Mouse (Mus musculus) lung, embryonic 15.5 days (tissue): ENCODE measurements at regions not wholly inside any gene's neighbourhood (a gene's known extent, or its start where the extent isn't known, plus 50 kb on each side); places are given as distances from the start of the nearest gene placed in this dataset.
A peak's percentile ranks its signal among the peaks of the same experiment; 100 is the strongest.

Experiments
- ATAC-seq: fragments of 200-750 bp; cut with Nextera tagmentation; 2 replicates; pipeline ENCODE4 v1.8.0; 2017; ENCODE audit warnings: moderate number of reproducible peaks, borderline replicate concordance; ENCODE audit not compliant: low FRiP score, low TSS enrichment; ENCODE audit errors: extremely low read depth
- H3K27ac ChIP-seq: fragments of 300-500 bp; sonication (generic); 2 replicates; pipeline ENCODE4 v1.5.1; 2015; ENCODE audit warnings: moderate library complexity, mild to moderate bottlenecking, inconsistent platforms
- H3K27me3 ChIP-seq: fragments of 300-500 bp; sonication (generic); 2 replicates; pipeline ENCODE4 v1.6.1; 2015; ENCODE audit warnings: inconsistent platforms
- H3K36me3 ChIP-seq: fragments of 300-500 bp; sonication (generic); 2 replicates; pipeline ENCODE4 v1.6.1; 2015; ENCODE audit warnings: inconsistent platforms
- H3K4me1 ChIP-seq: fragments of 300-500 bp; sonication (generic); 2 replicates; pipeline ENCODE4 v1.6.1; 2015; ENCODE audit warnings: inconsistent platforms
- H3K4me2 ChIP-seq: fragments of 300-500 bp; sonication (generic); 2 replicates; pipeline ENCODE4 v1.6.1; 2015; ENCODE audit warnings: inconsistent platforms, mild to moderate bottlenecking, moderate library complexity
- H3K4me3 ChIP-seq: fragments of 300-500 bp; sonication (generic); 2 replicates; pipeline ENCODE4 v1.5.1; 2015; ENCODE audit warnings: mild to moderate bottlenecking, inconsistent platforms
- H3K9ac ChIP-seq: fragments of 300-500 bp; sonication (generic); 2 replicates; pipeline ENCODE4 v1.6.1; 2015; ENCODE audit warnings: inconsistent platforms
- H3K9me3 ChIP-seq: fragments of 300-500 bp; sonication (generic); 2 replicates; pipeline ENCODE4 v1.6.1; 2016; ENCODE audit warnings: inconsistent platforms
- WGBS: fragments of 180-500 bp; shearing (Covaris S2); methylation state at CpG from one replicate; pipeline ENCODE4 v1.1.7; 2015; 5-methylcytosine and 5-hydroxymethylcytosine counted together

GRCm38 (mm10) chr7:83312172-83312571 lies 272.6 kb upstream of the Tmc3 start:
- no peaks in the 10 kb centered on the region for H3K9me3 ChIP-seq
- H3K9ac ChIP-seq: no peak overlapping the region
- H3K36me3 ChIP-seq: no peaks in the 10 kb centered on the region
- ATAC-seq: peak; percentile 75; the same call in 1 of the 2 replicates
- 29% methylated on average over 4 of the region's 4 CpGs for WGBS
- no peaks in the 10 kb centered on the region for H3K27me3 ChIP-seq
- no peak overlapping the region for H3K27ac ChIP-seq
- H3K4me2 ChIP-seq: no peak overlapping the region
- H3K4me1 ChIP-seq: peaks cover 2% of the 10 kb centered on the region; the same call in 1 of the 2 replicates
- H3K4me3 ChIP-seq: no peak overlapping the region

GRCm38 (mm10) chr7:83329809-83330412 lies 254.8 kb upstream of the Tmc3 start:
- Histone ChIP-seq H3K27ac (no peak overlapping the region), H3K4me1 (no peaks in the 10 kb centered on the region), H3K4me3 (no peak overlapping the region), H3K9me3 (no peaks in the 10 kb centered on the region), H3K27me3 (no peaks in the 10 kb centered on the region), H3K36me3 (no peaks in the 10 kb centered on the region), H3K4me2 (no peak overlapping the region), H3K9ac (no peak overlapping the region)
- WGBS: 82% methylated on average over 5 of the region's 5 CpGs
- ATAC-seq: no peak

GRCm38 (mm10) chr7:83347103-83347754 lies 237.5 kb upstream of the Tmc3 start:
- WGBS: 48% methylated on average over 5 of the region's 5 CpGs
- H3K4me3 ChIP-seq: no peak overlapping the region
- H3K4me2 ChIP-seq: no peak overlapping the region
- H3K27me3 ChIP-seq: no peaks in the 10 kb centered on the region
- no peaks in the 10 kb centered on the region for H3K4me1 ChIP-seq
- H3K27ac ChIP-seq: no peak overlapping the region
- no peaks in the 10 kb centered on the region for H3K9me3 ChIP-seq
- ATAC-seq: no peak
- no peak overlapping the region for H3K9ac ChIP-seq
- no peaks in the 10 kb centered on the region for H3K36me3 ChIP-seq

- Histone ChIP-seq H3K4me3 (no peak overlapping the region), H3K27me3 (no peaks in the 10 kb centered on the region), H3K27ac (no peak overlapping the region), H3K9ac (no peak overlapping the region), H3K4me1 (no peaks in the 10 kb centered on the region), H3K9me3 (no peaks in the 10 kb centered on the region), H3K36me3 (no peaks in the 10 kb centered on the region), H3K4me2 (no peak overlapping the region)
- 78% methylated on average over 3 of the region's 3 CpGs for WGBS
- no peak for ATAC-seq
Observed at GRCm38 (mm10) chr7:83369191-83369590, 215.5 kb upstream of the Tmc3 start.

GRCm38 (mm10) chr7:83369605-83370004 lies 215.1 kb upstream of the Tmc3 start:
- H3K9me3 ChIP-seq: no peaks in the 10 kb centered on the region
- H3K27me3 ChIP-seq: no peaks in the 10 kb centered on the region
- no peak for ATAC-seq
- WGBS: 77% methylated on average over 6 of the region's 6 CpGs
- H3K9ac ChIP-seq: no peak overlapping the region
- H3K4me2 ChIP-seq: no peak overlapping the region
- no peaks in the 10 kb centered on the region for H3K4me1 ChIP-seq
- no peak overlapping the region for H3K4me3 ChIP-seq
- no peak overlapping the region for H3K27ac ChIP-seq
- H3K36me3 ChIP-seq: no peaks in the 10 kb centered on the region

DNA sequence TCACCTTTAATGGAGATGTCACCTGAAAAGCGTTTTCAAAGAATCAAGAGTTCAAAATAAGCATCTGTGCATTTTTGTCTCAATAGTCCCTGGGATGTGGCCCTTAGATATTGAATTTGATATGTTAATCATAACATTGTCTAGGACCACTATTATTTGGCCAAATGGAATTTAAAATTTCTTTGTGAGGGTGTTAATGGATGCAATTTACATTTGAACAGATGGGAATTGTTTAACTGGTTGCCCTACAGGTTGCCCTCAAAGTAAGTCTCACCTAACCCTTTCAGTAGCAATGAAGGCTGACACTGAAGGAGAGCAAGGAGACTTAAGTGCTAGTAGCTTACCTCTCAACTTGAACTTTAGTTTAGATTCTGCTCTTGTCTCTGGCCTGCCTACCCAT lies 207.9 kb upstream of the Tmc3 start:
- Histone ChIP-seq H3K9ac (no peak overlapping the region), H3K27me3 (no peaks in the 10 kb centered on the region), H3K9me3 (no peaks in the 10 kb centered on the region), H3K4me1 (no peaks in the 10 kb centered on the region), H3K4me2 (no peak overlapping the region), H3K27ac (no peak overlapping the region), H3K4me3 (no peak overlapping the region), H3K36me3 (no peaks in the 10 kb centered on the region)
- ATAC-seq: no peak
- 81% methylated on average over 1 of the region's 1 CpGs for WGBS

DNA sequence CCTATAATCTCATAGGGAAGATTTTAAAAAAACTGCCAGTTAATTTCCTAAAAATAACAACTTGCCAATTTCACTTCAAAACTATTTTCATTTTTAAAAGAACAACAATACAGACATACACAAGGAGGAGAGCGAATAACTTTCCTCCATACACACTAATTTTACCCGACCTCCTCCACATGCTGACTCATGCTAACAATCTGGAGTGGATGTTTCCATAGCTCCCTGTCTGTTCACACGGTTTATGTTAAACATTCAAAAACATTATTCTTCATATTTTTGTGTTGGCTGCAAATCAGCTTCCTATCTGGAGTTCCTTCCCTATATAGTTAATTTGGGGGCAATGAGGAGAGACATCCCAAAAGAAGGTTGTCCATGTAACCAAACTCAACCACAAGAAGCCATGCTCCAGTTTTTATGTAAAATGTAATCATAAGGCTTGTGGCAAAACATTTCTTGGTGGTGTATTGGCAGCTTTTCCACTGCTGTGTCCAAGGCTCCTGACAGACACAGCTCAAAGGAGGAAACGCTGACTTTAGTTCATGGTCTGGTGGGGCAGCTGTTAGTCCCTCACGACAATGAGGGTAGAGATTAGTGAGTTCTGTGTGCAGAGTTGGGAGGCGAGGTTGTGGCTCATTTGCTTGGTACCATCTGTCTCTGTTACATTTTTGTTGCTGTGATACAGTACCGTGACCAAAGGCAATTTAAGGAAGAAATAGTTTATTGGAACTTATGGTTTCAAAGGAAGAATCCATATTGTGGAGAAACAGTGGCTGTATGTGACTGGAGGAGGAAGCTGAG lies 203.1 kb upstream of the Tmc3 start:
- H3K36me3 ChIP-seq: no peaks in the 10 kb centered on the region
- no peak for ATAC-seq
- peaks cover 7% of the 10 kb centered on the region for H3K4me1 ChIP-seq
- H3K27me3 ChIP-seq: no peaks in the 10 kb centered on the region
- H3K4me2 ChIP-seq: no peak overlapping the region
- no peaks in the 10 kb centered on the region for H3K9me3 ChIP-seq
- no peak overlapping the region for H3K9ac ChIP-seq
- no peak overlapping the region for H3K4me3 ChIP-seq
- H3K27ac ChIP-seq: no peak overlapping the region
- 55% methylated on average over 7 of the region's 7 CpGs for WGBS

DNA sequence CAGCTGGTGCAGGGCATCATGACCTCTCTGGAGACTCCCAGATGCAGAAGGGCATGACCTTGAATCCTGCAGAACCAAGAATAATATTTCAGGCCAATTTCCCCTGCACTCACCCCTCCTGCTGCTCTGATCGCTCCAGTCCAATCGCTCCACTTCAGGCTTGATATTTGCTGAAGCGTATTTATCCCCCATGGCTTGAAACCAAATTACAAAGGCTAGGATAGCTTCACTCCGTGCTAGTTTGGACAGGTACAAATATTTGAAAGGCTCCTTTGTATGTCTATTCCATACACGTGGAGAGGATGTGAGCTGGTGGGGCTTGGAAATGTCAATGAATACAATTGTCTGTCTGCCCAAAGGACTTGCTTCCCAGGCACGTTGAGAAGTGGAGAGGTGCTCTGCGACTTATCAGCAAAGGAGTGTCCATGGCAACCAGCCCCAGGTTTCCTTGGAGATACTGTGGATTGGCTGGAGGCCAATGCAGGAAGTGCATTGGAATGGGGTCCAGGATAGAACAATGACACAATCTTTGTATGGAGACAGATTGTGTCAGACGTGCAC lies 201.8 kb upstream of the Tmc3 start:
- peak; percentile 73 for ATAC-seq

DNA sequence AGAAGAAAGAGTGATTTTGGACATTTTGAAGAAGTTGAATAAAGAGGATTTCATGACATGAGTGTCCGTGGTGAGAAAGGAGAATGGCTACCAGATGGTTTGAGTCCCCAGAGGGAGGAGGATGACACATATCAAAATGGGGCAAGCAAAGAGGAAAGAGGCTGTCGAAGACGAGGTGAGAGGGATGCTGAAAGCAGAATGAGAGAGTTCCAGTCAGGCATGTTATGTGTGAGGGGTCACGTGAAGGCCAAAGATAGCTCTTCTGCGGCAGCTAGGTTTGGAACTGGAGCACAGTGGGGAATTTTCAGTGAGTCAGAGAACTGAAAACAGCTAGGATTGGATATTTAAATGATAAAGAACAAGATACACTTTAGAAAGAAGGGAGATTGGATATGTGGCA lies 193.3 kb upstream of the Tmc3 start:
- H3K36me3 ChIP-seq: no peaks in the 10 kb centered on the region
- H3K27me3 ChIP-seq: no peaks in the 10 kb centered on the region
- 66% methylated on average over 5 of the region's 5 CpGs for WGBS
- peaks cover 12% of the 10 kb centered on the region; the same call in 1 of the 2 replicates for H3K4me1 ChIP-seq
- ATAC-seq: no peak
- H3K9me3 ChIP-seq: no peaks in the 10 kb centered on the region
- no peak overlapping the region for H3K9ac ChIP-seq
- H3K27ac ChIP-seq: no peak overlapping the region
- no peak overlapping the region for H3K4me2 ChIP-seq
- H3K4me3 ChIP-seq: no peak overlapping the region

More for the DNA sequence above, 201.8 kb upstream of the Tmc3 start:
- Histone ChIP-seq H3K9ac (no peak overlapping the region), H3K4me3 (no peak overlapping the region), H3K27ac (0 out of 2 replicates have a peak overlapping the region, but pooled peaks have one; percentile 7), H3K36me3 (no peaks in the 10 kb centered on the region), H3K4me2 (no peak overlapping the region), H3K27me3 (no peaks in the 10 kb centered on the region), H3K9me3 (no peaks in the 10 kb centered on the region), H3K4me1 (peaks cover 7% of the 10 kb centered on the region)
- 19% methylated on average over 8 of the region's 8 CpGs for WGBS

DNA sequence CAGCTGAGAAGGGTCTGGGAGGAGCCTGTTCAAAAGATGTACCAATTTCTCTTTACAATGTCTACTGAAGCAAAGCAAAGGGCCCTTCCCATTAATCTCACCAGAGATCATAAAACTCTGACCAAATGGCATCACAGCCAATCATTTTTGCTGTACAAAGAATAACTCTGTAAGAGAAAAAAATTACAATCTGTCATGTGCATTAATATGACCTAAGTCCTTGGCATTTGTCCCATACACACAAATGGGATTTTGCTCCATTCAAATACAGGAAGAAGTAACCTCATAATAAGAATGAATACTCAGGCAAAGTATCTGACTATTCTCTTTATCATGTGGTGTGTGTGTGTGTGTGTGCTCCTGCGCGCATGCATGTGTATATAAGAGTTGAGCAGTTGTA lies 192.5 kb upstream of the Tmc3 start:
- Histone ChIP-seq H3K9ac (no peak overlapping the region), H3K27ac (no peak overlapping the region), H3K27me3 (no peaks in the 10 kb centered on the region), H3K4me3 (no peak overlapping the region), H3K36me3 (no peaks in the 10 kb centered on the region), H3K9me3 (no peaks in the 10 kb centered on the region), H3K4me2 (no peak overlapping the region), H3K4me1 (peaks cover 12% of the 10 kb centered on the region; the same call in 1 of the 2 replicates)
- no peak for ATAC-seq
- WGBS: 56% methylated on average over 2 of the region's 2 CpGs

GRCm38 (mm10) chr7:83392625-83393024 lies 192.1 kb upstream of the Tmc3 start:
- Histone ChIP-seq H3K27me3 (no peaks in the 10 kb centered on the region), H3K36me3 (no peaks in the 10 kb centered on the region), H3K27ac (no peak overlapping the region), H3K4me2 (no peak overlapping the region), H3K9me3 (no peaks in the 10 kb centered on the region), H3K9ac (no peak overlapping the region), H3K4me3 (no peak overlapping the region), H3K4me1 (peaks cover 12% of the 10 kb centered on the region; the same call in 1 of the 2 replicates)
- peak; percentile 55; the same call in 1 of the 2 replicates for ATAC-seq

GRCm38 (mm10) chr7:83394156-83394555 lies 190.6 kb upstream of the Tmc3 start:
- Histone ChIP-seq H3K9me3 (no peaks in the 10 kb centered on the region), H3K9ac (no peak overlapping the region), H3K4me3 (no peak overlapping the region), H3K4me1 (peaks cover 12% of the 10 kb centered on the region; the same call in 1 of the 2 replicates), H3K27ac (no peak overlapping the region), H3K36me3 (no peaks in the 10 kb centered on the region), H3K4me2 (no peak overlapping the region), H3K27me3 (no peaks in the 10 kb centered on the region)
- no peak for ATAC-seq
- WGBS: 78% methylated on average over 2 of the region's 2 CpGs
